Mouse (Mus musculus): ENCODE data around the gene Ppm1d.
A peak's percentile ranks its signal among the peaks of the same experiment; 100 is the strongest.

The Ppm1d gene

DNA sequence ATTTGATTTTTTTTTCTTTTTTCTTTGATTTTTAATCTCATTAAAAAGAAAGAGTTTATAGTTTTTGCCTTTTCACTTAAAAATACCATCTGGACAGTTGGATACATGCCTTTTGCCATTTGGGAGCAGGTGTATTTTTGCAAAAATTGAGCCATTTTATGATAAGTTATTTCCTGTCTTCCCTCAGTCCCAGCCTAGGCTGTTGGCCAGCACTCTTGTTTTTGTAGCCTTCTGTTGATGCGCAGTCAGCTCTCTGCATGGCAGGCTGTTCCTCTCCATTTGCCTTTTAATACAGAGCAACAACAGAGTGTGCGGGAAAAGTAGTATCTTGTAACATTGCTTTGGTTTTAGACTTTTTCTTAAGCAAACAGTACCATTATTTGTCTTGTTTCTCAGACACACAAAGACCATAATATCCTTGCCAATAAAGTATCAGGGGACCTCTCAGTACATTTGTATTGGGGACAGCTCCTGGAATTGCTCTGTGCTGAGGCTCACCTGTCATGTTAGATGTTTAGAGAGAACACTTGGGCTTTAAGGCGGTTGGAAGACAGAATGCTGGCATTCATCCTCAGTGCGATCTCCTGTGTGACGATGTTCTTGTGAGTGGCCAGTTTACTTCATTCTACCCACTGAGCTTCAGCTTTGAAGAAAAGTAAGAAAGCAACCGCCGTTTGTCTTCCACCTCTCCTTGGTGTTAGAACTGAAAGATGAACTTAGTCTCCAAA, 18.3 kb downstream of the Ppm1d start:
- DNase-seq (ENCODE audit: extremely low spot score, low read depth, low spot score), result no peak

DNA sequence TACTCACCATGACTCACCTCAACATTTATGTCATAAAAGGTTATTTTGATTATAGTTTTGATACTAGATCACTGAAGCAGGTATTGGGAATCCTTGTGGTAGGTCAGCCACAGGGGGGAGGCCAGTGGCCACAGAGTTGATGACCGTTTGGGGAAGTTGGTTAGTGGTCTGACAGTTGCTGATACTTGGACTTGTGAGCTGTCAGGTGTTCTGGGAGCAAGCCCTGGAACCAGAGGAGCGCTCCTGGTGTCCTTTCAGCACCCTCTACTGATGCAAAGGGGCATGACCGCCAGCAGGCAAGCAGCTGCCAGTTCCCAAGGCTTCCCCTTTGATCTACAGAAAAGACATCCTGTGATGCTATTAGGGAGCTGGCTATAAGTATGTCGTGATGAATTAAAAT, 23.7 kb downstream of the Ppm1d start:
- DNase-seq (ENCODE audit: extremely low spot score, low read depth, low spot score), result no peak

DNA sequence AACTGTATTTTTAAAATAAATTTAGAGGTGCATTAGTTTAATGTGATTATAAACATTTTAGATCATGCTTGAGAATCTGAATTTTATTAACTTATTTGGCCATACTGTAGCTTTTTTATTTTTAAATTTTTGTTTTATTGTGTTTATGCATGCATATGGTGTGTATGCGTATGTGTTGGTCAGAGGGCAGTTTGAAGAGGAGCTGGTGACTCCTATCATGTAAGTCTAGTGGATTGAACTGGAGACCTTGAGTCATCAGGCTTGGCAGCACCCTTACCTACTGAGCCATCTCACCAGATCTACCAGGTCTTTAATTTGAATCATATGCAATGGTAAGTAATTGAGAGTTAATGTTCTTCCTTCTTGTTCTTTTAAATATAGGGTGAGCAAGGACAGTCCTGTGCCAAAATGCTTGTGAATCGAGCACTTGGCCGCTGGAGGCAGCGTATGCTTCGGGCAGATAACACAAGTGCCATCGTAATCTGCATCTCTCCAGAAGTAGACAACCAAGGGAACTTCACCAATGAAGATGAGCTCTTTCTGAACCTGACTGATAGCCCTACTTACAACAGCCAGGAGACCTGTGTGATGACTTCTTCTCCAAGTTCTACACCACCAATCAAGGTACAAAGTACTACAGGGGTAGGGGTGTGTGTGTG, 28.3 kb downstream of the Ppm1d start:
- DNase-seq (ENCODE audit: extremely low spot score, low read depth, low spot score), result no peak

DNA sequence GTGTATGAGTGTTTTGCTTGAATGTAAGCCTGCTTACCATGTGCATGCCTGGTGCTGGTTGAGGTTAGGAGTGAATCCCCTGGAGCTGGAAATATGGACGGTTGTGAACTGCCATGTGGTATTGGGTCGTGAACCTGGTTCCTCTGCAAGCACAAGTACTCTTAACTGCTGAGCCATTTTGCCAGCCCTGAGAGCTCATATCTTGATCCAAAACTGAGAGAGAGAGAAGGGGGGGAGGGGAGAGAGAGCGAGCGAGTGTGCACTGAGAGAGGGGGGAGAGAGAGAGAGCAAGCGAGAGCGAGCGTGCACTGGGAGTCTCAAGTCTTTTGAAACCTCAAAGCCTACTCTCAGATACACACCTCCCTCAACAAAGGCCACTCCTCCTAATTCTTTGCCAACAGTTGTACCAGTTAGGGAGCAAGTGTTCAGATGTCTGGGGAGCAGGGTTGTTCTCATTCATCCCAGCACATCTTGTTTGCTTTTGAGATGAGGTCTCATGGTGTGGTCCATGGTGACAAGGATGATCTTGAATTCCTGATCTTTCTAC, 29.1 kb downstream of the Ppm1d start:
- no peak for DNase-seq (ENCODE audit: extremely low spot score, low read depth, low spot score)

DNA sequence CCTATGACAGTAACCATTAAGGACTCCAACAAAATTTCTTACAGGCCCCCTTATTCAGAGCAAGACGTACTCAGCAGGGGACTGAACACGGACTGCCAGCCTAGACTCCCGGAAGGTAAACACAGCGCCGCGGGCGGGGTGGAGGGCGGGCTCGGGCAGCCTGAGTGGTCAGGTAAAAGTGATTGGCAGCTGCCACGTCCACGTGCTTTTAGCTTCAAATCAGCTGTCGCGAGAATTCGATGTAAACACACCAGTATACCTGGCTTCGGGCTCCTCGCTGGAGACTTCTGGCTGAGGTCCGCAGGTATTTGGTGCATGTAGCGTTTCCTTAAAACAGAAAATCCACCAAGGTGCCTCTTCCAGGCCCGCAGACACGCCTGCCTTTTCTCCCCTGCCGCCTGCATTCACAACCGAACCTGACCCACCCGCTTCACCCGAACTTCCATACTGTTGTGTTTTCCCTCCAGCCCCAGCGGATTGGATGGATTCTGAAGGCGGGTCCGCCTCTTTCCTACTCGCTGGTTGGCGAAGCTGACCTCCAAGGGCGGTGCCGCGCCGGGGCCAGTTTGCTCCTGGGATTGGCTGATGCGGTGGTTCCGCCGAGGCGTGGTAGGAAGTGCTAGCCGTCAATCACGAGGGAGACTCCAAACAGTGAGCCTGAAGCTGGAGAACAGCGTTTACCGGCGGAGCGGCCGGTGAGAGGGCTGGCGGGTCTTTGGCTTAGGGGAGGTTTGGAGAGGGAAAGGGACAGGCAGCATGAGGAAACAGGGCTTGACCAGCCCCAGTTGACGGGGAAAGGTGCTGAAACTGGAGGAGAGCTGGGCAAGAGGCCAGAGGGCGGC, 41.7 kb downstream of the Ppm1d start, which contains the start of gene Bcas3:
TSS of gene Bcas3 (plus strand) at position 629 of the 842 bp plus-strand sequence.
- DNase-seq (ENCODE audit: extremely low spot score, low read depth, low spot score), result peak; percentile 93

DNA sequence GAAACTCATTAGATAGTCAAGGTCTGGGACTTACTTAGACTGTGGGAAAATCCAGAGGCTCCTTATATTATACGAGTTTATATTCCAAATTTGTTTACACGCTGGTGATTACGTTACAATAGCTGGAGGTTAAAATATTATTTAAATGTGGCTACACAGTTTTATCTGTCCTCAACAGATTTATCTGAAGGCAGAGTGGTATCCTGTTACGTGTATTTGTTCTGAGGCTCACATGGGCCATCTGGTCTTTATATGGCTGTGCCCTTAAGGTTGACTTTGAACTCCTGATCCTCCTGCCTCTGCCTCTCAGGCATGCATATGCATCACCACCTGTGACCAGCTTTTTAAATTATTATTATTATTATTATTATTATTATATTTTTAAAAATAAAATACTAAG, 42.8 kb downstream of the Ppm1d start:
- no peak for DNase-seq (ENCODE audit: extremely low spot score, low read depth, low spot score)

DNA sequence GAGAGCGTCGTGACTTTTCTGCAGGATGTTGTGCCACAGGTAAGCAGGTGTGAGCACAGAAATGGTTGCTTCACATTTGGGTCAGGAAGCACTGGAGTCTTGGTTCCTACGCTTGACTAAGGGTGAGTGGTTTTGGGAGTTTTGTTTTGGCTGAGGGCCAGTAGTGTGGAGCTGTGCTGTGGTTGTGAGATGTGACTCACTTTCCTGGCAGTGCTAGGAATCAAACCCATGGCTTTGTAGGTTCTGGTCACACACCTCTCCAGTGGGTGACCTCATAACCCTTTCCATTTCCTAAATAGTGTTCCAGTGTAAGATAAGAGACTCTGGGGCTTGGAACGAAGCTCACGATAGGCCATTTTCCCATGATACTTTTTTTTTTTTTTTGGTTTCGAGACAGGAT, 48.6 kb downstream of the Ppm1d start:
- no peak for DNase-seq (ENCODE audit: extremely low spot score, low read depth, low spot score)

DNA sequence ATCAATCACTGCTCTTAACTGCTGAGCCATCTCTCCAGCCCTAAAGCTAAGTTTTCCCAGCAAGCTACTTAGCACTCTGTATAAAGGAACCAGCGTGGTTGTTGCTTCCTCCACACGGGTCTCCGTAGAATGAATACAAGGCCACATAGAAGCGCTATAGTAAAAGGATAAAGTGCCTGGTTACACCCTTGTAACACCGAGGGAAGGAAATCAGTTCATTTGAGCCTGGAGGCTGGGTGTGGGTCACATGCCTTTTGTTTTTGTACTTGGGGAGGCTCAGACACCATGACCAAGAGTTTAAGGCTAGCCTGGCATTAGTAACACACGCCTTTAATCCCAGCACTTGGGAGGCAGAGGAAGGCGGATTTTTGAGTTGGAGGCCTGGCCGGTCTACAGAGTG, 50.6 kb downstream of the Ppm1d start:
- no peak for DNase-seq (ENCODE audit: extremely low spot score, low read depth, low spot score)

DNA sequence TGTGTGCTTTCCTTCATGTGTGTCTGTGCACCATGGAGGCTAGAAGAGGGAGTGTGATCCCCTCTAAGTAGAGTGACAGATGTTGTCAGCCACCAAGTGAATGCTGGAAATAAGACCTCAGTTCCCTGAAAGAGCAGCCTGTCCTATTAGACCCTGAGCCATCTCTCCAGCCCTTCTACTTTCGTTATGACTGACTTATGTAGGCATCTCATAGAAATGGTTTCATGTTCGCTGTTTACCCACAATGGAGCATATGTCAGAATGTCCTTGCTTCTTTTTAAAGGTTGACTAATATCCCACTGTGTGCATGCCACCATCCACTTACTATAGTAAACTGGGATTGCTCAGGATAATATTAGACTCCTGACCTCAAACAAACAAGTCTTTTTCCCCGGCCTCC, 55.1 kb downstream of the Ppm1d start:
- no peak for DNase-seq (ENCODE audit: extremely low spot score, low read depth, low spot score)

DNA sequence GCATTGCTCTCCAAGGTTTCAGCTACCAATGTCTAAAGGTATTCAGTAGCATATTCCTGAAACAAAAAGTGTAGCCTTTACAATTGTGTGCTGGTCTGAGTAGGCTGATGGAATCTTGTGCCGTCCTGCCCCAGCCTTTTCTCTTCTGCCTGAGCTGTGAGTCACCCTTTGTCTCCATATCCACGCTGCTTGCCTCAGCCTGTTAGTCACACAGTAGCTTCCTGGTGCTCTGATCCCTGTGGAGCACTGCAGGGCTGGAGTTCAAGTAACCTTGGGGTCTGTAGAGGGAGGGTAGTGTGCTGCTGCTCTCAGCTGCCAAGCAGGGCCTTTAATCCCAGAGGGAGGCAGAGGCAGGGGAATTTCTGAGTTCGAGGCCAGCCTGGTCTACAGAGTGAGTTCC, 56.8 kb downstream of the Ppm1d start:
- no peak for DNase-seq (ENCODE audit: extremely low spot score, low read depth, low spot score)

DNA sequence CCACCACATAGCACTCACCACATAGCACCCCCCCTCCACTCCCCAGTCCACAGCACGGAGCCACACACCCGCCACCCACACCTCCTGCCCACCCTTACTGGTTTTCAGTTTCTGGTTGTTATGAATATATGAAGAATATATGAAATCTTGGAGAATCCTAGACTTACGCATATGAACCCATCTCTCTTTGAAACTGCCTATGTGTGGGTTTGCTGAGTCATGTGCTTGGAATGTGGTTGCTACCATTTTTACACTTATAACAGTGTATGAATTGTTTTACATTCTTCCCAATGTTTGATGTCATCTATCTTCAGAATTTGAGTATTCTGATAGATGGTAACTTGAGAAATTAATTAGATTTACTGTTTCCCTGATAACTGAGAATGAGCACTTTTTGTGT, 68.0 kb downstream of the Ppm1d start:
- DNase-seq (ENCODE audit: extremely low spot score, low read depth, low spot score), result no peak

DNA sequence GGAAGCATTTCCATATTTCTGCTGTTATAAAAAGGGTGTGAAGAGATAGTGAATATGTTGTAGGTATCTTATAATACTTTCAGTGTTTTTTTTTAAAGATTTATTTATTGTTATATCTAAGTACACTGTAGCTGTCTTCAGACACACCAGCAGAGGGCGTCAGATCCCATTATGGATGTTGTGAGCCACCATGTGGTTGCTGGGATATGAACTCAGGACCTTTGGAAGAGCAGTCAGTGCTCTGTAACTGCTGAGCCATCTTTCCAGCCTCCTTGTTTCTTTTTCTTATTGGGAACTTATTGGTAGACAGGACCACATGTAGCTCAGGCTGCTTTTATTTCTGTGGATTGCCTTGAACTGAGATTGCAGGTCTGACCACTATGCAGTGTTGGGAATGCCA, 69.0 kb downstream of the Ppm1d start:
- no peak for DNase-seq (ENCODE audit: extremely low spot score, low read depth, low spot score)

DNA sequence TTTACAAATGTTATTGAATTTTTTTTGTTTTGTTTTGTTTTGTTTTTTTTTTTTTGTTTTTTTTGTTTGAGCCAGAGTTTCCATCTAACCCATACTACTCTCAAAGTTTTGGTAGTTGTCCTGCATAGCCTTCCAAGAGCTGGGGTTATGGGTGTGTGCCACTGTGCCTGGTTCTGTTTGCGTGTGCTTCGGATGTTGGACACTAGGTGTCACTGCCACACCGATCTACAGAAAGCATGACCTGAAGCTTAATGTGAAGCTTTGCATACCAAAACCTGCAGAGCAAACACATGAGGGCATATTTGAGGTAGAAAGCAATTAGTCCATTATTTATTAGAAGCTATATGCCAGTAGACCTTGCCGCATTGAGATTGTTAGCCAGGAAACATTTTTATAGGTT, 71.0 kb downstream of the Ppm1d start:
- peak; percentile 83 for DNase-seq (ENCODE audit: extremely low spot score, low read depth, low spot score)

DNA sequence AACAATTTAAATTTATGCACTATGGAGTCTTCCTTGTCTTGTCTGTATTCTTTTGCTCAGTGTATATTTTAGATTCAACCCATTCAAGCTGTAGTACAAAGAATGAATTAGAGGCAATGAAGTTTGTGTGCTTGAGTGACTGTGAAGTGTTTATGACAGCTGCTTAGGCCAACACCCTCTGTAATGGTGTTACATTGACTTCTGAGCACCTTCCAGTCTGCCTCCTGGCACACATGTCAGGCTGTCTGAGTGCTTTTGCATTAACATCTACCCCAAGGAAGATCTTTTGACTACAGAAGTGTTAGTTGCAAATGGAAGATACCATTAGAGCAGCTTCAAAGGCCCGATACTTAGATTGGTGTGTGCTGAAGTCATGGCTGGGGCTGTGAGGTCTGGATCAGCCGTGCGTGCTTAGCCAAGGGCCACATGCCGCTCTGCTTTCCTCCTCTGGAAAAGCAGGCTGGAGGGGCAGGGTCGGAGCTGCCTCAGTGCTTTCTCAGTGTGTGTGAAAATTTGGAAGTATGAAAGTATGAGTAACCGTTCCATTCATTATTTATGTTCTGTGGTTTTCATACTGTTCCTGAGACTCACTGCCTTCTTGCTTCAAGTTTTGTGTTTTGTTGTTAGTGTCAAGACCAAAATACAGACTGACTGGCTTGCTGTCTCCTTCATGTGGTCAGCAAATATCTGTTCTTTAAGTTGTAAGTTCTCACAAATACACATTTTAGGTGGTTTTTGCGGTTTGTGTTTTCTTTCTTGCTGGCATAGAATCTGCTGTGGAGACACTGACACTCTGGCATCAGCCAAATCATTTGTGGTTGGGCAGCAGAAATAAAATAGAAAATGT, 73.2 kb downstream of the Ppm1d start:
- DNase-seq (ENCODE audit: extremely low spot score, low read depth, low spot score), result no peak

DNA sequence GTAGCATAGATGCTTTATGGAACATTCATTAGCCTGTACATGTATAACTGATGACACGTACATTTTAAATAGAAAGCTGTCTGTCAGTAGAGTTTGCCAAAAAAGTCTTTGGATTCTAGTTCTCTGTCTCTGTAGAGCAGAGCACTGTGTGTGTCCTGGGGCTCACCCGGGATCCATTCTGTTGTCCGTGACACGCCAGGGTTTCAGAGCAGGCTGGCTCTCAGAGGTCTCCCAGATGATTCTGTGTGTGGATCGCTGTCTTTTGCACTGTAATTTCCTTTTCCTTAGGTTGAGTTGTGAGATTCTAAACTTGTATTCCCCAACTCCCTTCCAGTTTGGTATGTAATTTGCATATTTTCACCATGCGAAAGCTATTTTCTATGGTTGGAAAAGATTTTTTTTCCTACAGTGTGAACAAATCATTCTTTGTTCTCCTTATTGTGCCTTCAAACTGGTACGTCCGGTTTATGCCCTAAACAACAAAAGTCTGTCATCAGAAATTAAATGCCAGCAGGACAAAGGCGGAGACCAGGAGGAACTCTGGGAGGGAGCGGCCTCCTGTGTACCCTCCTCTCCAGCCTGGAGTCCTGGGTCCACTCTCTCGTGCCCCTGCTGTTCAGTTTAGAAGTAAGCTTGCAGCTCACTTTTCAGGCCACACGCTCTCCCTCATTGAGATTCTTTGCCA, 81.3 kb downstream of the Ppm1d start:
- DNase-seq (ENCODE audit: extremely low spot score, low read depth, low spot score), result no peak

DNA sequence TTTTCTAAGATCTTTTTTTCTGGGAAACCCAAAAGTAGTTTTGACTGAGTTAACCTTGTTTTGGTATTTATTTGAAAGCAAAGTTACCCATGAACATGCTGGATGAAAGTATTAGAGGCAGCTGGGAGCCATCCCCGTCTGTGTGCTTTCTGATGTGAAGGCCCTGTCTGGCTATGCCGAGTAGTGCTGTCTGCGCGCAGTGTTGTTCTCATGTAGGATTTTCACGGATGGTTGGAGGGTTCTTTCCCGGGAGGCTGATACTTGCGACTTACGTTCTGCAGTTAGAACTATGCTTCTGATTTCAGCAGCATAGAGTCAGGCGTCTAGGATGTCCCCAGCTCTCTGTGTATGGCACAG, 81.8 kb downstream of the Ppm1d start:
- DNase-seq (ENCODE audit: extremely low spot score, low read depth, low spot score), result no peak

DNA sequence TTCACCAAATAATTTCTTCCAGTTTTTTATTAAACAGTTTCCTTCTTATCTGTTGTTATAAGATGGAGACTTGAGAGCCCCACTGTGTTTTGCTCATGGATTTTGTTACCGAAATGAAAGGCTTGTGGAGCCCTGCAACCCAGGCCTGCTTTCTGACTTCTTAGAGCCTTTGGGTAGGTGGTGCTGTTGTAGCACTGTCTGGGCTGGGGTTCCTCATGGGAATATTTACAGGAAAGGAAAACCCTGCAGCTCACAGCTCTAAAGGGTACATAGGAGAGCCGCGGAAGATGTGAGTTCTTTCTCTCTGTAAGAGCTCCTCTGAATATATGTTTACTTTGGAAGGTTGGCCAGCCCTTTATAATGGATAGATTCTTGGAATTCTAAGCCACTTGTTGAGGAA, 82.9 kb downstream of the Ppm1d start:
- DNase-seq (ENCODE audit: extremely low spot score, low read depth, low spot score), result no peak

DNA sequence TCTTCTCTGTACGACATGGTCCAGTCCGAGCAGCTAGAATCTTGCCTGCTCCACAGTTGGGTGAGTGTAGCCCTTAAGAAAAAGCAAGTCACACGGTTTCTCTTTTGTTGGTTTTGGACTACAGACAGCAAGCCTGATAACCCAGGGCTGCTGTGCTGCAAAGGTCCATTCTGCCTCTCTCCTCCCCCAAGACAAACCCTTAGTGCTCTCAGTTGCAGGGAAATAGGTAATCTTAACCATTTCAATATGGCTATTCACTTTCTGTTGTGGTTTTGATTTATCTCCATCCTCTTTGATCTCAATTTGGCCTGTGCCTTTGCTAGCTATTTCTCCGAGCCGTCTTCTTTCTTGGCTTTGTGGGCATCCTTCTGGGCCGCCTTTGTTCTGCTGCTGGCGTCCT, 84.3 kb downstream of the Ppm1d start:
- peak; percentile 16 for DNase-seq (ENCODE audit: extremely low spot score, low read depth, low spot score)

Data from hindlimb bud, embryonic 11.5 days (tissue).